Mouse (Mus musculus) ES-Bruce4 (cell line): ENCODE results near the gene Rag1.

Source experiments
- CTCF ChIP-seq: IDR thresholded peaks from one replicate; pipeline ENCODE4 v1.8.1; 2011; ENCODE audit warnings: low read depth, low read length
- POLR2A ChIP-seq: IDR thresholded peaks from one replicate; pipeline ENCODE4 v1.8.1; 2011; ENCODE audit warnings: low read length; ENCODE audit not compliant: insufficient read depth

DNA sequence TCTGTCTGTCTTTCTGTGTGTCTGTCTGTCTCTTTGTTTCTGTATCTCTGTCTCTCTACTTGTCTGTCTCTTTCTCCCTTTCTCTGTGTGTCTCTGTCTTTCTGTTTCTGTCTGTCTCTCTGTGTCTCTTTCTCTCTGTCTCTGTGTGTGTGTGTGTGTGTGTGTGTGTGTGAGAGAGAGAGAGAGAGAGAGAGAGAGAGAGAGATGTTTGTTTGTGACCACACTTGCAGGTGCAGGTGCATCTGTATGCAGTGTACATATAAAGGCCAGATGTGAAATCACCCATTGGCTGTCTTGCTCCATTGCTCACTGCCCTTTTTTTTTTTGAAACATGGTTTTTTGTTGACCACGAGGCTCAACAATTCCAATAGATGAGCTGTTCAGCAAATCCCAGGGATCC lies 1.1 kb upstream of the Rag1 start:
- no peak for TF ChIP-seq POLR2A
- TF ChIP-seq CTCF: no peak
